Mouse (Mus musculus): ENCODE results near the gene Phkg1. TPM values are rescaled to one million over a fixed set of nuclear protein-coding genes. Genes with fewer than 3 reads are reported as not detected.
"Not testable (repeated sequence)": the region's sequence is repeated elsewhere in the genome, so short reads cannot be mapped to it uniquely, and the experiment has no call there.

The Phkg1 gene
- 100 to 1,000 TPM; 374 to 387 TPM for total RNA-seq (2021)
- long read RNA-seq, experiment 1, transcript Phkg1-201 (10 exons, 2,374 nt): major isoform, 129 of 212 reads
- long read RNA-seq, experiment 1, transcript Phkg1-205 (1 exons, 2,119 nt): minor isoform, 7 of 212 reads
- long read RNA-seq, experiment 1, partial matches to known transcripts: 28 of 212 reads
- long read RNA-seq, experiment 1, other reads (novel, unspliced or antisense): 48 of 212 reads
- long read RNA-seq, experiment 2, transcript Phkg1-205 (1 exons, 2,119 nt): minor isoform, 9 of 236 reads
- long read RNA-seq, experiment 2, transcript Phkg1-201 (10 exons, 2,374 nt): major isoform, 146 of 236 reads
- long read RNA-seq, experiment 2, partial matches to known transcripts: 25 of 236 reads
- long read RNA-seq, experiment 2, other reads (novel, unspliced or antisense): 53 of 236 reads

- DNase-seq: no peak
- intact Hi-C loops (cut with DNase I): no loop called here
Observed at GRCm38 (mm10) chr5:129898449-129898848, at the start of gene Phkg1. TSS of gene Phkg1 (minus strand) at chr5:129898549.

GRCm38 (mm10) chr5:129947528-129948033 is 49.2 kb upstream of the Phkg1 start:
- intact Hi-C loops (cut with DNase I): no loop called here
- DNase-seq: no peak

- DNase-seq: no peak
- intact Hi-C loops (cut with DNase I): no loop called here
Observed at GRCm38 (mm10) chr5:129943402-129943801, 45.1 kb upstream of the Phkg1 start.

- DNase-seq: peak; percentile 6 to 31
- intact Hi-C loops (cut with DNase I): not testable (repeated sequence)
Observed at GRCm38 (mm10) chr5:129942073-129942939, 44.0 kb upstream of the Phkg1 start.

GRCm38 (mm10) chr5:129941495-129942045 is 43.2 kb upstream of the Phkg1 start, which contains the start of gene Vkorc1l1:
TSS of gene Vkorc1l1 (plus strand) at chr5:129941970.
- intact Hi-C loops (cut with DNase I): no loop called here
- DNase-seq: peak; percentile 98

GRCm38 (mm10) chr5:129940736-129941494 is 42.6 kb upstream of the Phkg1 start:
- intact Hi-C loops (cut with DNase I): no loop called here
- no peak for DNase-seq

GRCm38 (mm10) chr5:129940281-129940680 is 41.9 kb upstream of the Phkg1 start:
- intact Hi-C loops (cut with DNase I): no loop called here
- DNase-seq: no peak

GRCm38 (mm10) chr5:129936941-129937340 is 38.6 kb upstream of the Phkg1 start:
- intact Hi-C loops (cut with DNase I): no loop called here
- no peak for DNase-seq

GRCm38 (mm10) chr5:129929924-129930855 is 31.8 kb upstream of the Phkg1 start:
- intact Hi-C loops (cut with DNase I): no loop called here
- DNase-seq: no peak

- intact Hi-C loops (cut with DNase I): no loop called here
- no peak for DNase-seq
Observed at GRCm38 (mm10) chr5:129925933-129926332, 27.6 kb upstream of the Phkg1 start.

- intact Hi-C loops (cut with DNase I): no loop called here
- DNase-seq: no peak
Observed at GRCm38 (mm10) chr5:129924820-129925452, 26.6 kb upstream of the Phkg1 start.

GRCm38 (mm10) chr5:129921972-129922371 is 23.6 kb upstream of the Phkg1 start:
- intact Hi-C loops (cut with DNase I): no loop called here
- DNase-seq: no peak

GRCm38 (mm10) chr5:129919320-129919719 is 21.0 kb upstream of the Phkg1 start:
- intact Hi-C loops (cut with DNase I): loop anchor here (10.0 kb wide), 1 partner anchor 235 kb away; no protein-coding TSS in a partner anchor
- DNase-seq: no peak

- intact Hi-C loops (cut with DNase I): loop anchor here (10.0 kb wide), 1 partner anchor 236 kb away; no protein-coding TSS in a partner anchor
- no peak for DNase-seq
Observed at GRCm38 (mm10) chr5:129918752-129919151, 20.4 kb upstream of the Phkg1 start.

- intact Hi-C loops (cut with DNase I): loop anchor here (10.0 kb wide), 1 partner anchor 237 kb away; no protein-coding TSS in a partner anchor
- no peak for DNase-seq
Observed at GRCm38 (mm10) chr5:129918065-129918651, 19.8 kb upstream of the Phkg1 start.

GRCm38 (mm10) chr5:129915491-129915890 is 17.1 kb upstream of the Phkg1 start:
- DNase-seq: not testable (repeated sequence)
- intact Hi-C loops (cut with DNase I): loop anchor here (10.0 kb wide), 1 partner anchor 239 kb away; no protein-coding TSS in a partner anchor

- intact Hi-C loops (cut with DNase I): loop anchor here (5.0 to 10.0 kb wide), 2 partner anchors 63 to 241 kb away; no protein-coding TSS in a partner anchor
- no peak for DNase-seq
Observed at GRCm38 (mm10) chr5:129914024-129914423, 15.7 kb upstream of the Phkg1 start.

- DNase-seq: no peak
- intact Hi-C loops (cut with DNase I): no loop called here
Observed at GRCm38 (mm10) chr5:129909591-129909990, 11.2 kb upstream of the Phkg1 start.
